Mouse (Mus musculus): ENCODE data around the gene Samsn1.

Samsn1 gene

DNA sequence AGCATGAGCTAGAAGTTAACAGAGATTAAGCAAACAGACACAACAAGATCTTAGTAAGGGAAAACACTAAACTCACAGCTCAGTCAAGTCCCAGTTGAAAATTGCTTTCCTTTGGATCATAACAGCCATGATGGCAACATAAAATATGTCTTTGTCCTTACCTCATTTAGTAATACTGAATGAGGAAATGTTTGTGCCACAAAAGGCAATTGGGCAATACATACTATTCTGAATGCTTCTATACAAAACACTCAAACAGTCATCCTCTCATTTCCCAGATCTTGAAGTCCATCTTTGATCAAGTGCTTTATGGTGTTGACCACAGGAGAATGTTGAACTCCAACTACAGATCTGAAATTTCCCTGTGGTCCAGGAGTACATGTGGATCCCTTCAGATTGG lies 88.7 kb downstream of the Samsn1 start:
- no peak for DNase-seq (ENCODE audit: low spot score)

DNA sequence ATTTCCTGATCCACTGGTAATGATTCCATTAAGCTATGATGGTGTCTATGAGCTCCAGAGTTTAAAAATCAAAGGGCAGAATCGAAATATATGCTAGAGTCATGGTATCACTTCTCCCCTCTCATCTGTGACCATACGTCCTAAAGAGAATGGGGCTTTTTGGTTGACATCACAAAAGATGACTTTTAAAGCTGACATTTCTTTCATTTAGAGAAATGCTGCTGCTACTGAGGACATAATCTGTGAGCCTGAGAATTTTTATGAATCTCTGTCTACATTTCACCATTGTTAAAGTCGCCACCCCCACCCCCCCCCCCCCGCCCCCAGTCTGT lies 91.9 kb downstream of the Samsn1 start:
- no peak for DNase-seq (ENCODE audit: low spot score)

DNA sequence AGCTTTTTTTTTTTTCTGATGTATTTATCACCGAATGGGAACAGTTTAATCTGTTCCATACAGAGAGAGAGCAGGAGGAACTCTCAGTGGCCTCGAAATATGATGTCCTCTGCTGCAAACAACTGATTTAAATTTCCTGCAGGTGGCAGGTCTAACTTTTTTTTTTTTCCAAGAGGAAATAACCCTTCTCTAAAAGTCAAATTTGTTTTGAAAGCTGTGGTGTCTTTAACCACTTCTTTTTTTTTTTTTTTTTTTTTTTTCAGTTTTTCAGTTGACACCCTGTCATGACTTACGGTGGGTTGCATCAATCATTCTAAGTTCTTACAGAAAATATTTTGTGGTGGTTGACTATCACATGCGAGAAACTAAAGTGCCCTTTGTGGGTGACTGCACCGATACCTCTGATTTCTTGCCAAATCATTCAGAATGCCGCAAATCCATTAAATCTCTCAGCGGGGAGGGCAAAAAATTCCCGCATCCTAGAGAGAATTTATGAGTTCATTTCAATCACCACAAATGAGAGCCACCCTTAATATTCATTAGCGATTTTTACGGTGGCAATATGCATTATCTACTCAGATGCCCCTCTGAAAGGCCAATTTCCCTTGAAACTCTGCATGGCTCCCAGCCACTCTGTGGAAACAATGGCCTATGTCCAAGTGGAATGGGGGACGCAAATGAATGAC lies 92.4 kb downstream of the Samsn1 start:
- no peak for DNase-seq (ENCODE audit: low spot score)

DNA sequence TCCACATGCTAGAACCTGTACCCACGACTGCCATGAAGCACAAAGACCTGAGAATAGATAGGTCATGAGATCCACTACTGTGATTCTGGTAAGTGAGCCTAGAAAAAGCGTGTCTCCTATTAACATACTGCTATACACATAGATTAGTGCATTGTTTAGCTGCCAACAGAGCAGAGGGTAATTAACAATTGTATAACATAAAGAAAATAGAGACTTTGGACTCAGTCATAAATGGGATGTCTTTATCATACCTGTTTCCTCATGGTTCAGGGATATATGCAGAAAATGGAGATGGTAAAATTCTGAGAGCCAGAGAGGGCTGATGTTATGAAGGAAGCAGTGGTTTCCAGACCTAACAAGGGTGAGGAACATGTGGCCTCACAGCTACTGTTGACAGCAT lies 95.6 kb downstream of the Samsn1 start:
- no peak for DNase-seq (ENCODE audit: low spot score)

DNA sequence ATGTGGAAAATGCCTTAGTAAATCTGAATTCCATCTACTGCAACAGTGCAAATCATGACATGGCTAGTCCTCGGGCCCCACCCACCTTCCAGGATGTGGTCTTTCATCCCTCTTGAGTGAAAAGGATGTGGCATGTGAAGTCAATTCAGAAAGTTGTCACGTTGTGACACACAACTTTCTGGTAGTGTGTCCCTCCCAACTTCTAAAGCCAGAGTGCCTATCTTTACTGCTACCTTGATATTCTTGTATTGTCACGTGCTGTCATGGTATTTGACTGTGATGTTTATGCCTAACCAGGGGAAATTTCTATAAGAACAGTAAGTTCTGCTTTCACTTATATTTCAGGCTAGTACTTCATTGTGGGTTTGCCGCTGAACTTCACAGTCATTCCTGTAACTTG lies 101.2 kb downstream of the Samsn1 start:
- DNase-seq (ENCODE audit: low spot score): no peak

DNA sequence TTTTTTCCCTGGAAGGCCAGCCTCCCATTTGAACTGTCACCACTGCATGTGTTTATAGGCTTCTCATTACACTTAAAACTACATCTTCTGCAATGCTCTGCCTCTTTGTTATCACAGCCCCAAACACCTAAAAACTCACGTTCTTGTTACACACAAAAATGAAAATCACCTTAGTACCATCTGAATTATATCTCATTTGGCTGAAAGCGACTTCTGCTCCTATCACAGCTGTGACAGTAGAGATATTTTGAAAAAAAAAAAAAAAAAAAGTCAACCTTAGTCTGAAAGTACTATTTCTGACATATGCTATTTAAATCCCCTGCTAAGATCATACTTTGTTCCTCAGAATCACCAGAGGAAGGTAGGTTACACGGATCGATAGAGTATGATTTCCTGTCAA lies 102.8 kb downstream of the Samsn1 start:
- no peak for DNase-seq (ENCODE audit: low spot score)

DNA sequence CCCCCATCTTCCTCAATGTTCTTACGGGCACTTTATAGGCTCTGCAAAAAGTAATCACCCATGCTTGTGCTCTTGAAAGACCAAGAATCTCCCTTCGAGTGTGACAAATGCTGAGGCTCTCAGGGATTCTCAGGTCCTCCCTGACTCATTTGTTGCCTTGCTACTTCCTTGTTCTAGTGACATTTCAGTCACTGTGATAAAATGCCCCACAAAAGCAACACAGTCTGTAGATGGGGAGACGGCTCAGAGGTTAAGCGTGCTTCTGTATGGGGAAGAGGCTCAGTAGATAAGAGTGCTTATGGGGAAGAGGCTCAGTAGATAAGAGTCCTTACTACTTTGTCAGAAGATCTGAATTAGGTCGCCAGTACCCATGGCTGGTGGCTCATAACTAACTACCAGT lies 104.4 kb downstream of the Samsn1 start:
- DNase-seq (ENCODE audit: low spot score): no peak

DNA sequence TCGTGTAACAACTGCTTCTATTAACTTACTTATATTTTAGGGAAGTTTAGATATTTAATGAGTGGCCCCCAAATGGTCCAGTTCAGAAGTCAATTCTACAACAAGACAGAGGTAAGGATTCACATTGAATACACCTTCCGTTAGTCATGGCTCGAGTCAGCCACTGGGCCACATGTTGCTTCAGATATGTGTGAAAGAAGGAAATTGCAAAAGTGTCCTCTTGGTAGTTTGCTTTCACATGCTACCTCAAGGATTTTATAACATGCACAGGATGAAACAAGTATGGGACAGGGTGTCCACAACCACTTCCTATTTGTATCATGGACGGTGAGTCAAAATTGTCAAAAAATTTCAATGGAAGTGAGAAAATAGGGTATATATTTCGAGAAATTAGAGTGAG lies 110.0 kb downstream of the Samsn1 start:
- no peak for DNase-seq (ENCODE audit: low spot score)

DNA sequence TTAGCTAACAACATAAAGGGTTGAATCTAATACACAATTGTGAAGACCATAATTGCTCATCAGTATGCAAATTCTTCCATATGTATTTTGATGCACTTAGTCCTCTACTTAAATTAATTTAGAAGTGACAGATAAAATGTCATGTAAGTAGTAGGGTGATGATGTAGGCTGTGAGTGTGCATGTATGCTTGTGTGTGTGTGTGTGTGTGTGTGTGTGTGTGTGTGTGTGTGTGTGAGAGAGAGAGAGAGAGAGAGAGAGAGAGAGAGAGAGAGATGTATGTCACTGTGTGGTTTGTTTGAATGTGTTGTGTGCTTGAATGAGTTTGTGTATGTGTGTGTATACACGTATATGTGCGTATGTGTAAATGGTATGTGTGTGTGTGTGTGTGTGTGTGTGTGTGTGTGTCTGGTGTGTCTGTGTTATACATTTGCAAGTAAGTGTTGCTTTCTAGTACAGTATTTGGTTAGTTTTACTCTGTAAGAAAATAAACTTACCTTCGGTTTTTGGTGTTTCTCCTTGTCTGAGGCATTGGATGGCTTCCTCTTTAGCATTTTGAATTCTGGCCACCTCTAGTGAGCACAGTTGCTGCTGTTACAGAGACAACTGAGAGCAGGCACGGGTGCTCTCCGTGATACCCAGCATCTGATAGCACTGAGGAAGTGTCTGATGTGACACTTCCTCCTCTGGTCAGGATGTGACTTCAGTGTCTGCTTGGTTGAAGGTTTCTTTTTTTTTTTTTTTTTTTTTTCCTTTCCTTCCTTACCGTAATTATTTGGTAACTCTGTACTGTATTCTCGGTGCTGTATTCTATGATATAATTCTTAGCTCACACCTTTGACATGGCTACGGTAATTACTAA lies 113.2 kb downstream of the Samsn1 start:
- no peak for DNase-seq (ENCODE audit: low spot score)

DNA sequence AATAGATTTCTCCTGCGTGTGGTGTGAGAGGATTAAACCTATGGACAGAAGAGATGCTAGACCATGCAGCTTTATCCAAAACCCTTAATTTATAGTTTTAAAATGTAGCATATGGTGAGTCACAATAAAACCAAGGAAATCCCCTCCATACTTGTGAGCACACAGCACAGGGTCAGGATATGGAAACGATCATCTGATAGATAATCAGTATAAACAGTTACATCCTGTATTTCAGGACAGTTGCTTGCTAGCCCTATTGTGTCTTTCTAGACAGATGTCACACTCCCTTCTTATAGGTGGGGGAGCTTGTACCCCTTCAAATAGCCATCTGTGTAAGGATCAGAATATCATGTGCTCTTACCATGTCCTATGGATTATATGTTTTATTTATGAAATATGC lies 115.3 kb downstream of the Samsn1 start:
- no peak for DNase-seq (ENCODE audit: low spot score)

DNA sequence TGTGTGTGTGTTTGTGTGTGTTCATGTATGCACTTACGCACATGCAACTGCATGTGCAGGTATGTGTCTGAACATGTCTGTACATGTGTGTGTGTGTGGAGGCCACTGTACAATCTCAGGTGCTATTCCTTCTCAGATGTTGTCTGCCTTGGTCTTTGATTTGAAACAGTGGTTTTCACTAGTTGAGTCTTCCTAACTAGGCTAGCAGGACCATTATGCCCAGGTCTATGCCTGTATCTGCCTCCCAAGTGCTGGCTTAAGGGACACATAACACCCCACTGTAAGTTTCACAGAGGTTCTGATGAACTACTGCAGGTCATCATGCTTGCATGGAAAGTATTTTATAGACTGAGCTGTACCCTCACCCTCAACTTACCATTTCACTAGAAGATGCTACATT lies 115.8 kb downstream of the Samsn1 start:
- no peak for DNase-seq (ENCODE audit: low spot score)

DNA sequence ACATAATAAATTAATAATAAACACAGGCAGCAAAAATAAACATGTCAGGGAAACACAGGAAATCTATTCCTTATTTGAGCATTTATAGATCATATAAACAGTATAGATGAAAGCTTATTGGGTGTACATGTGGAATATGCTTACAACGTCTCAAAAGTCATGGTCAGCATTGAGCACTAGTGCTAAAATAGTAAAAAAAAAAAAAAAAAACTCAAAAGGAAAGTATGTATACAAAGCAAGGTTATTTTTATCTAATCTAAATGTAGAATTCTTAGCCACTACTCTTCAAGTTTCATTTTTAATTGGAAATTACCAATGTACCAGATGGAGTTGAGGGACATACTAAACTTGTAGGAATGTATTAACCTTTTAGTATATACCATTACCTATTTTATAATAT lies 116.8 kb downstream of the Samsn1 start:
- DNase-seq (ENCODE audit: low spot score): no peak

DNA sequence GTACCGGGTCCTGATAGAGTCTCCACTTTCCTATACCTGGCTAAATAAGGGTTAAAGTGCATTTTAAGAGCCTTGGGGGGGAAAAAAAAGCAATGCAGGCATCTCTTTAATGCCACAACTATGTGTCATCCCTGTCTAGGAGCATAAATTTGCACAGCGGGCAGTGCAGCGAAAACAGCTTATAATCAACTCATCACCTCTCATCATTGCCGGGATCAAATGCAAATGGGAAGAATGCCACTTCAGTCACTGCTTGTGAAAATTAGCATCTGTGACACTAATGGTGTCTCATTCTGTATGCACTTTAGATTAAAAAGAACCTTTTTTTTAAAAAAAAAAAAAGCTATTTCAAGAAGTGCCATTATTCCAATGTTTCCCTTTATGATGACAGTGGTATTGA lies 118.0 kb downstream of the Samsn1 start:
- DNase-seq (ENCODE audit: low spot score): no peak

DNA sequence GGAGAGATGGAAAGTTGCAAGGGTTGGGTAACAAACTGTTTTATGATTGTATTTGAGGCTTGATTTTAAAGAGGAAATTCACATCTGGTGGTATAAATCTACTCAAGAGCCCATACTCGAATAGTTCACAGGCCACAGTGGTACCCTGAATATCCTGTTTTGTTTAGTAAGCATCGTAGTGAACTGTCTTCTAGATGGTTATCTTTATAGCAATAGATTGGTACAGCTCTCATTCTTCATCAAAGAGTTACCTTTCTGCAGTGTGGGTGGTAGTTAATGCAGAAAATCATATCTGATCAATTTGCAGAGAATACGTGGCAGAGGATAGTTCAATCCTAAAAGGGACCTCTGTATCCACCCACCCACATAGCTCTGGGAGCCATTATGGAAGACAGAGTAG lies 119.1 kb downstream of the Samsn1 start:
- no peak for DNase-seq (ENCODE audit: low spot score)

DNA sequence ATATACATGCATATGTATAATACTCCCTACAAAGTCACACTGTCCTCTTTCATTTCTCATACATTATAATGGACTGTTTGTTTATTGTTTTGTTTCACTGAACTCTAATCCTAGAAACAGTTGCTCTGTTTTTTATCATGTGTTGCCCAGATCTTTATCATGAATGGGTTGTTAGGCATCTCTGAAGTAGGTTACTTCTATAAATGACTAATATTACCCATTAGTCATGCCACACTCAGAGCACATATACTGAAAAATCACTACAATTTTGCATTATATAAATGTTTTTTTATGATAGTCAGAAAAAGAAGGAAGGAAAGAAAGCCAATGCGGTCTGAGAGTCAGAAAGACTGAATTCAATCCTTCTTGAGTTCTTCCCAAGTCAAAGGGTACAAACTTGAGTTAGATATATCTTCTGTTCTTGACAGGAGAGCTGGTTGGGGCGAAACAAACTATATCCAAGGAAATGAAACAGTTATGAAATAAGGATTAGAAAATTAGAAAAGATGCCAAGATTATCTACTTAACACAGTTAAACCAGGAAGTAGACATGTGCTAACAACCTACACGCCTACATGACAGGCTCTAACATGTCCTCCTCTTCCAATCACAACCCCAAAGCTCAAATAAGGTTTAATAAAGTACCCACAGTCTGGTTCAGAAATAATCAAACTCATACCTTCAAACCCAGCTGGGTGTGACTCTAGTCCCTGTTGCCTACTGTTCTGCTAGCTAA lies 122.0 kb downstream of the Samsn1 start:
- no peak for DNase-seq (ENCODE audit: low spot score)

DNA sequence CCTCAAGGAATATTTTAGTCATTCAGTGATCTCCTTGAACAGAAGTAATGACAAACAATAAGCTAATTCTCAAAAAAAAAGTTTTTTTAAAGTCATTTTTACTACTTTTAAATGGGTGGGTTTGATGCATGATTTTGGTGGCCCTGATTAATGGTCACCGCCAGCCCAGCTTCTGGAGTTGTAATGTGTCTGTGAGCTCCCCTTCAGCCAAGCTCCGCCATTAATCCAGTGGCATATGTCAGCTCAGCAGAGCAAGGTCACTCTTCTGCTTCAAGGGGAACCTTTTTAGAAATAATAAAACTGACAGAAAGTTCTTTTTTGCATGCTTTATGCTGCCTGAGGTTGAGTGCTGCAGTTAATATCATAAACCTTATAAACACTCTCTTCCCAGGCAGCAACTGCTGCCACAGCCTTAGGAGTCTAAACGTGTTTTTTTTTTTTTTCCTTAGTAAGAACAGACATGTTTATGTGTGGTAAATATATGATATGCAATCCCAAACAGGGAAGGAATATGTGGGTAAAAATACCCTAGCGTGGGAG lies 124.2 kb downstream of the Samsn1 start:
- no peak for DNase-seq (ENCODE audit: low spot score)

DNA sequence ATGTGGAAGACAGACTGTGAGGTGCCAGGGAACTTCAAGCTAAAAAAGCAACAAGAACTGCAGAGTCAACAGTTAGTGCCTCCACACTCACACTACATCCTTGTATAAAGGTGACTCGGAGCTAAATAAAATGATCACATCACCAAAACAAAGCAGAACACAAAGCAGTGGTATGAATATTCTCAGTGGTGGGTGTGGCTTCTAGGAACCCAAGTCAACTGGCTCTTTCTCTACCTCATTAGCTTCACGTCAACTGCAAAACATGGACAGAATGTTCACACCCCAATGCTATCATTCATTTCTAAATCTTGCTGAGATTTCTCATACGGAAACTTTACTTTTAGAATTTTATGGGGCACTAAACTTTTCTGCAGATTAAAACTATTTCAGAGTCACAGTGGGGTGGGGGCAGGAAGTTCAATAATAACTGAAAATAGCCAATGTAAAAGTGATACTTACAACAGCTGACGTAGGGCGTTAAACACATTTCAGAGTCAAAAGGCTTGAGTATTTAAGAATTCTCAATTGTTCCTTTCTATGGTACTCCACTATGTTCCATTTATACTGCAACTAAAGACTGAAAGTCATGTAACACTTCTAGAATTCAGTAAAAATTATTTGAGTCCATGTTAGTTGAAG lies 127.7 kb downstream of the Samsn1 start:
- no peak for DNase-seq (ENCODE audit: low spot score)

DNA sequence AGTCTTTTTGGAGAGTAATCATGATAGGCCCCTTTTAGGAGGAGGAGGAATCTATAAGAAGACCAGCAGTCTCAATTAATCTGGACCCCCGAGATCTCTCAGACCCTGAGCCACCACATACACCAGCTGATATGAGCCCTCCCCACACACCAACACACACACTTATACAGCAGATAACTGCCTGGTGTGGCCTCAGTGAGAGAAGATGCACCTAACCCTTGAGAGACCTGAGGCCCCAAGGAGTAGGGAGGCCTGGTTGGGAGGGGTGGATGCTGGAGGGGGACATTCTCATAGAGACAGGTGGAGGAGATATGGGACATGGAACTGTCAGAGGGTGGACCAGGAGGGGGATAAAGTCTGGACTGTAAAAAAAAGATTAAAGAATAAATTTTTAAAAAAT lies 128.6 kb downstream of the Samsn1 start:
- DNase-seq (ENCODE audit: low spot score): no peak

DNA sequence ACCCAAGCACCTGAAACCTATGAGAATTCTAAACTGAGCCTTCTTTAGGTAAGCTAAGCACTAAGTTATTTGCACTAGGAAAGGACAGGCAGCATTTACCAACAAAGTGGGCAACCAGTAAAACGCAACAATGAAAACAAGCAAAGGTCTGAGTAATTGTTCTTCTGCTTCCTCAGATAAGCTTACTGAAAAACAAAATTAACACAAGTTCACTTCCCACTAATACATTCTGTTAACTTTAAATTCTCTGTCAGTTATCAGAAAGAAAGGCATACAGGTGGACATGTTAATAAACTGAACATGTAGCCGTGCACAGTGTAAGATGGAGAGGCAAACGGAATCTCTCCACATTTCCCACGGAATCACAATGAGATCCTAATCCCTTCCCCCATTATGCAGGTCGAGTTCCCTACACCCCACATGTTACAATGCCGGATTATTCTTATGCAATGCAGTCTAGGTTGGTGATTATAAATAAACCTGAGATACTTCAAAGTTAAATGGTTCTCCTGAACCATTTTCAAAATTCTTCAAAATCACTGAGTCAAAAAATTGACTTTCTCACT lies 132.9 kb downstream of the Samsn1 start:
- no peak for DNase-seq (ENCODE audit: low spot score)

DNA sequence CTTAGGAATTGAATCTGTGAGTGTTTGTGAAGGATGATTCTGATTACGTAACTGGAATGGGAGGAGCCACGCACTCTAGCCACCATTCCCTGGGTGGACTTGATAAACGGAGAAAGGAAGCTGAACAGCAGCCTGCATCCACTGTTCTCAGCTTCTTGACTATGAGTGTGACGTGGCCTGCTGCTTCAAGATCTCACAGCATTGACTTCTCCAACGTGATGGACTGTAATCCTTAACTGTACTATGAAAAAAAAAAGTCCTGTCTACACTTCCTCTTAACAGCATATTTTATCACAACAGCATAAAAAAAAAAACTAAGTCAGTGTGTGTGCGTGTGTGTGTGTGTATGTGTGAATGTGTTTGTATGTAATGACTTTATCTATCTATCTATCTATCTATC lies 134.9 kb downstream of the Samsn1 start:
- no peak for DNase-seq (ENCODE audit: low spot score)

DNA sequence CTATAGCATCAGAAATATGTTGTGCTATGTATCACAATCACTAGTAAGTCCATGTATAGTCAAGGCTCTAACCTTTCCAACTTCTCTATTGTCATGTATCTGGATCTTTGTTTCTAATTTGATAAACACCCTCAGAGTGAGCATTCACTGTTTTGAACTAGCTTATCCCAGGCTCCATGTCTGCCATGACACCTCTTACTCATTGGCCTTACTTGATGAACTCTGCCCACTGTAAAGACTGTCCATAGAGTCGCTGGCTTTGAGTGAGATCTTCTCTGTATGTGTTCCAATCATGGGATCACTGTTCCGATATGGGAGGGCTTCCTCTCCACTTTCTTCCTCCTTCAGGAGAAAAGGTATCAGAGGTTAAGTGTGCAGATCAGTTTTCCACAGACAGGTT lies 143.2 kb downstream of the Samsn1 start:
- no peak for DNase-seq (ENCODE audit: low spot score)

DNA sequence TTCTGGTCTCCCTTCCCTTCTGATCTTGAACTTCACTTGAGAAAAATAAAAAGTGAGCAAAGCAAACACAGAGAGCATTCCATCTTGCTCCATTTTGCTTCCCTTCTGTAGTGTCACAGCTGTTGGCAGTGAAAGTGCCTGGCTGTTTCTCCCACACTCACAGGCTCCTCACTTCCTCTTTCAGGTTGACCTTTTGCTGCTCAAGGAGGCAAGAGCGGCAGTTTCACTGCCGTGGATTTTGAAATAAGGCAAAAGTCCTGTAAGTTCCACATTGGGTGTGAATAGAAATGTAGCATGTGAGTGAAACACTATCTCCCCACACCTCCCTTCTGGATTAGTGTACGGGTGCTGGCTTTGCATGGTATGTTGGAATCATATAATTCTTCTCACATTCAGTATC lies 144.9 kb downstream of the Samsn1 start:
- peak; percentile 44 for DNase-seq (ENCODE audit: low spot score)

Measured in adipocyte (in vitro differentiated cells).